Mouse (Mus musculus) urinary bladder, postnatal 0 days (tissue): ENCODE results near the gene Gm21708. TPM values are rescaled to one million over a fixed set of nuclear protein-coding genes. Genes with fewer than 3 reads are reported as not detected.

ENCODE experiments used
- polyA plus RNA-seq: library from polyadenylated mRNA; unstranded; fragments of >200 nt; fragmentation: Nextera tagmentation; extraction: Ambion mirVana; gene quantifications from 2 replicates; pipeline ENCODE4 v1.2.1, GENCODE M21; 2015

The Gm21708 gene
- not detected in 2 replicates for polyA plus RNA-seq

DNA sequence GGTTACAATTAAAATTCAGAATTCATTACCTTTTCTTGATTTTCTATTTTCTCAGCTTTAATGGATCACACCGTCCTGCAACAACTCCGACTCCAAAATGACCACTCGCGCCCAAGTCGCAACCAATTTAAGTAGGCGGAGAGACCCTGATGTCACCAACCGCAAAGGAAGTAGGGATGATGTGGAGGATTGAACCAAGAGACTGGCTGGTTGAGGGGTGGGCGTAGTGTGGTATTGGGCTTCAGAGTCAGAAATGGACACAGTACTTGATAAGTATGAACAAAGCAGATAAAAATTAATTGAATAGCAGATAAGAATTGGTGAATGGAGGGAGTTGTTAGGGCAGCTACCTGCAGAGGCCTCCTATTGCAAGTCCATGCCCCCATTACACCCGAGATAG lies at the start of gene Gm21708, which contains the start of gene Gm21704:
TSS of gene Gm21708 (minus strand) at position 101 of the 400 bp plus-strand sequence.
TSS of gene Gm21704 (minus strand) at position 101 of the 400 bp plus-strand sequence.

Other genes with a start within 250 kb of the Gm21708 start
- not detected in 2 replicates for gene Gm21677, start 103.7 kb downstream of the Gm21708 start, polyA plus RNA-seq
- gene Gm21693, start 64.8 kb downstream of the Gm21708 start, polyA plus RNA-seq: not detected in 2 replicates
- gene Gm21704, start within 50 bp of the Gm21708 start, polyA plus RNA-seq: not detected in 2 replicates